Mouse (Mus musculus) olfactory bulb, adult 2 months (tissue): ENCODE results near the gene Ldlr. TPM values are rescaled to one million over a fixed set of nuclear protein-coding genes. Genes with fewer than 3 reads are reported as not detected.
"Not testable (repeated sequence)": the region's sequence is repeated elsewhere in the genome, so short reads cannot be mapped to it uniquely, and the experiment has no call there.

Experiments used
- H3K27ac ChIP-seq: fragments of 200-500 bp; 2 replicates; pipeline ENCODE4 v1.5.1; 2012; ENCODE audit warnings: low read depth, low read length; ENCODE audit not compliant: insufficient read depth
- H3K4me1 ChIP-seq: fragments of 200-500 bp; 2 replicates; pipeline ENCODE4 v1.6.1; 2012; ENCODE audit warnings: low read length; ENCODE audit not compliant: control insufficient read depth, insufficient read depth
- H3K4me3 ChIP-seq: fragments of 200-500 bp; 2 replicates; pipeline ENCODE4 v1.5.1; 2012; ENCODE audit warnings: mild to moderate bottlenecking, low read depth, low read length, moderate library complexity; ENCODE audit not compliant: insufficient read depth
- CTCF ChIP-seq: fragments of 200-500 bp; IDR thresholded peaks from 2 replicates; pipeline ENCODE4 v1.5.1; 2012; ENCODE audit warnings: low read depth, mild to moderate bottlenecking, low read length, moderate library complexity; ENCODE audit not compliant: insufficient read depth
- POLR2A ChIP-seq: fragments of 200-500 bp; IDR thresholded peaks from 2 replicates; pipeline ENCODE4 v1.6.1; 2012; ENCODE audit warnings: mild to moderate bottlenecking, low read depth, low read length, moderate library complexity; ENCODE audit not compliant: insufficient read depth
- WGBS: fragments of 180-500 bp; shearing (Covaris S2); methylation state at CpG from one replicate; pipeline ENCODE4 v1.1.7; 2018; 5-methylcytosine and 5-hydroxymethylcytosine counted together
- polyA plus RNA-seq: library from polyadenylated mRNA; stranded (reverse); fragments of >200 nt; gene quantifications from 2 replicates; pipeline ENCODE4 v1.2.4, GENCODE M21; 2012; ENCODE audit warnings: low replicate concordance; ENCODE audit not compliant: missing spikeins, insufficient read depth, insufficient read length

Ldlr gene
- polyA plus RNA-seq, 1 experiment: not detected

- Histone ChIP-seq H3K27ac (no peak overlapping the region), H3K4me1 (no peaks in the 10 kb centered on the region), H3K4me3 (no peak overlapping the region)
- TF ChIP-seq CTCF: no peak
- TF ChIP-seq POLR2A: no peak
These were observed 29.2 kb upstream of the Ldlr start for GRCm38 (mm10) chr9:21694071-21694470.

- Histone ChIP-seq H3K4me1 (no peaks in the 10 kb centered on the region), H3K4me3 (no peak overlapping the region), H3K27ac (no peak overlapping the region)
- TF ChIP-seq CTCF (no peak), POLR2A (no peak)
- WGBS: 88% methylated on average over 5 of the region's 5 CpGs
These were observed 28.0 kb upstream of the Ldlr start for GRCm38 (mm10) chr9:21695229-21695792.

- TF ChIP-seq POLR2A: no peak
- TF ChIP-seq CTCF: no peak
- WGBS: 81% methylated on average over 6 of the region's 6 CpGs
These were observed 26.2 kb upstream of the Ldlr start for GRCm38 (mm10) chr9:21697121-21697520.

GRCm38 (mm10) chr9:21699280-21699679 is 24.0 kb upstream of the Ldlr start:
- not testable (repeated sequence) for H3K27ac ChIP-seq, H3K4me3 ChIP-seq, H3K4me1 ChIP-seq
- 89% methylated on average over 6 of the region's 6 CpGs for WGBS

More at GRCm38 (mm10) chr9:21697121-21697520, 26.2 kb upstream of the Ldlr start:
- Histone ChIP-seq H3K4me3 (no peak overlapping the region), H3K27ac (no peak overlapping the region), H3K4me1 (no peaks in the 10 kb centered on the region)

- WGBS: 91% methylated on average over 14 of the region's 14 CpGs
- Histone ChIP-seq H3K27ac (no peak overlapping the region), H3K4me1 (no peaks in the 10 kb centered on the region), H3K4me3 (no peak overlapping the region)
- no peak for TF ChIP-seq CTCF
- TF ChIP-seq POLR2A: no peak
These were observed 22.2 kb upstream of the Ldlr start for GRCm38 (mm10) chr9:21701091-21701490.

GRCm38 (mm10) chr9:21703494-21703893 is 19.8 kb upstream of the Ldlr start:
- Histone ChIP-seq H3K4me1 (no peaks in the 10 kb centered on the region), H3K4me3 (no peak overlapping the region), H3K27ac (no peak overlapping the region)
- 84% methylated on average over 7 of the region's 7 CpGs for WGBS
- TF ChIP-seq POLR2A (no peak), CTCF (no peak)

- Histone ChIP-seq H3K4me3 (no peak overlapping the region), H3K4me1 (no peaks in the 10 kb centered on the region), H3K27ac (no peak overlapping the region)
- TF ChIP-seq POLR2A (no peak), CTCF (no peak)
- 88% methylated on average over 4 of the region's 4 CpGs for WGBS
These were observed 17.2 kb upstream of the Ldlr start for GRCm38 (mm10) chr9:21706085-21706484.

GRCm38 (mm10) chr9:21706586-21707265 is 16.6 kb upstream of the Ldlr start:
- no peak overlapping the region for H3K27ac ChIP-seq
- TF ChIP-seq POLR2A (no peak), CTCF (no peak)
- no peak overlapping the region for H3K4me3 ChIP-seq
- H3K4me1 ChIP-seq: no peaks in the 10 kb centered on the region
- WGBS: 86% methylated on average over 8 of the region's 8 CpGs

DNA sequence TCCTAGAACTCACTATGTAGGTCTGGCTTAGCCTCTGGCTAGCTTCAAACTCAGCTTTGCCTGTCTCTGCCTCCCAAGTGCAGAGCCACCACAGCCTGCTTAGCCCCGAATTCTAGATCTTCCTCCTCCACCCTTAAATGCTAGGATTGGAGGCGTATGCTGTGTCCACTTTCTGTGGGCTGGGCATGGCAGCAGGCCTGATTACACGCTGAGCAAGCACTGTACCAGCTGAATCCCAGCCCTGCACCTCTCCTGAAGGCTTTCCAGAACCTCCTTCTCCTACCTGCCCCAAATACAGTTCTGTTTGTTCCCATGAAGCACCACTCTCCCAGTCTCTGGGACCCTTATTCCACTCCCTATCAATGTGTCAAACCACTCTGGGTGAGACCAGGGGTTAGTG is 13.9 kb upstream of the Ldlr start:
- TF ChIP-seq POLR2A: no peak
- no peak for TF ChIP-seq CTCF
- Histone ChIP-seq H3K4me3 (no peak overlapping the region), H3K4me1 (no peaks in the 10 kb centered on the region), H3K27ac (no peak overlapping the region)
- WGBS: 91% methylated on average over 3 of the region's 3 CpGs

DNA sequence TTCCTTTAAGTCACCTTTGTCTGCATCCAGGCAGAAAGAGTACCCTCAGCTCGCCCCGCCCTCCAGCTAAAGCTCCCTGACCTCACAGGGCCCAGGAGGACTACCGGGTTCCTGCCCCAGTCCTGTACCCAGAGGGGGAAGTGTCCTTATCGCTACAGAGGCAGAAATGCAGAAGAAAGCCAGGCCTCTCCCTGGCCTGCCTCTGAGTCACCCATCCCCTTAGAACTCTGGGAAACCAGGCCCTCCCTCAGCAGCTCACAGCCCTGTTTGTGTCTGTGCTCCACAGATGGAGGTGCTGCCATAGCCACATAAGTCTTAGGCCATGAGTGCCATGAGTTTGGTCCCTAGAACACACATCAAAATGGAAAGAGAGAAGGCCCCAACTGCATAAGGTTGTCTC is 8.0 kb upstream of the Ldlr start:
- Histone ChIP-seq H3K27ac (0 out of 2 replicates have a peak overlapping the region, but pooled peaks have one; percentile 16), H3K4me1 (peaks cover 5% of the 10 kb centered on the region), H3K4me3 (no peak overlapping the region)
- WGBS: 51% methylated on average over 4 of the region's 4 CpGs
- TF ChIP-seq CTCF: no peak
- TF ChIP-seq POLR2A: no peak
